Mouse (Mus musculus): ENCODE data around the gene Eif3d. TPM values are rescaled to one million over a fixed set of nuclear protein-coding genes. Genes with fewer than 3 reads are reported as not detected.
A peak's percentile ranks its signal among the peaks of the same experiment; 100 is the strongest.

Gene Eif3d
- polyA plus RNA-seq, 1 experiment from 2014 or later = 120 TPM

GRCm38 (mm10) chr15:77931689-77932016 is 39.0 kb downstream of the Eif3d start:
- no peak for DNase-seq (ENCODE audit: low spot score)
- H3K9me3 ChIP-seq (replicated peaks; ENCODE audit: low read length) = no peaks in the 10 kb centered on the region
- peaks cover 2% of the 10 kb centered on the region; the same call in 1 of the 2 replicates for H3K36me3 ChIP-seq (ENCODE audit: insufficient read depth, low read length)
- ATAC-seq (replicated peaks; ENCODE audit: low FRiP score, low read depth) = no peak
- H3K27me3 ChIP-seq (ENCODE audit: insufficient read depth, low read length) = no peaks in the 10 kb centered on the region
- no peak overlapping the region for H3K27ac ChIP-seq
- WGBS = 67% methylated on average over 6 of the region's 6 CpGs
- no peak overlapping the region for H3K4me3 ChIP-seq (replicated peaks; ENCODE audit: low read depth, low read length)
- no peak overlapping the region for H3K9ac ChIP-seq (ENCODE audit: low read depth, low read length)
- no peak overlapping the region for H3K4me2 ChIP-seq (ENCODE audit: low read length)
- no peak for TF ChIP-seq CTCF (IDR thresholded peaks at IDR 0.05; ENCODE audit: low read depth)
- H3K4me1 ChIP-seq (replicated peaks; ENCODE audit: insufficient read depth, low read length) = peaks cover 15% of the 10 kb centered on the region

- WGBS = 77% methylated on average over 6 of the region's 6 CpGs
- Histone ChIP-seq H3K9me3 (replicated peaks; ENCODE audit: low read length) (no peaks in the 10 kb centered on the region), H3K4me3 (replicated peaks; ENCODE audit: low read depth, low read length) (no peak overlapping the region), H3K4me1 (replicated peaks; ENCODE audit: insufficient read depth, low read length) (peaks cover 15% of the 10 kb centered on the region), H3K4me2 (ENCODE audit: low read length) (no peak overlapping the region), H3K36me3 (ENCODE audit: insufficient read depth, low read length) (peaks cover 4% of the 10 kb centered on the region; the same call in 1 of the 2 replicates), H3K27ac (no peak overlapping the region), H3K27me3 (ENCODE audit: insufficient read depth, low read length) (no peaks in the 10 kb centered on the region), H3K9ac (ENCODE audit: low read depth, low read length) (no peak overlapping the region)
- ATAC-seq (replicated peaks; ENCODE audit: low FRiP score, low read depth) = no peak
- DNase-seq (ENCODE audit: low spot score) = no peak
- TF ChIP-seq CTCF (IDR thresholded peaks at IDR 0.05; ENCODE audit: low read depth) = no peak
Observed at GRCm38 (mm10) chr15:77930986-77931688, 39.5 kb downstream of the Eif3d start.

GRCm38 (mm10) chr15:77929804-77930203 is 40.8 kb downstream of the Eif3d start:
- peak overlapping the region; percentile 77; the same call in 1 of the 2 replicates for H3K4me3 ChIP-seq (replicated peaks; ENCODE audit: low read depth, low read length)
- H3K27me3 ChIP-seq (ENCODE audit: insufficient read depth, low read length) = no peaks in the 10 kb centered on the region
- peaks cover 15% of the 10 kb centered on the region for H3K4me1 ChIP-seq (replicated peaks; ENCODE audit: insufficient read depth, low read length)
- peak overlapping the region; percentile 53; the same call in 1 of the 2 replicates for H3K9ac ChIP-seq (ENCODE audit: low read depth, low read length)
- no peak for ATAC-seq (replicated peaks; ENCODE audit: low FRiP score, low read depth)
- H3K9me3 ChIP-seq (replicated peaks; ENCODE audit: low read length) = no peaks in the 10 kb centered on the region
- no peak overlapping the region for H3K27ac ChIP-seq
- H3K4me2 ChIP-seq (ENCODE audit: low read length) = peak overlapping the region; percentile 75
- TF ChIP-seq CTCF (IDR thresholded peaks at IDR 0.05; ENCODE audit: low read depth) = no peak
- 48% methylated on average over 8 of the region's 8 CpGs for WGBS
- no peak for DNase-seq (ENCODE audit: low spot score)
- peaks cover 4% of the 10 kb centered on the region; the same call in 1 of the 2 replicates for H3K36me3 ChIP-seq (ENCODE audit: insufficient read depth, low read length)

- Histone ChIP-seq H3K36me3 (ENCODE audit: insufficient read depth, low read length) (peaks cover 13% of the 10 kb centered on the region), H3K4me2 (ENCODE audit: low read length) (peak within 1 kb of the TSS; percentile 75), H3K9ac (ENCODE audit: low read depth, low read length) (peak within 1 kb of the TSS; percentile 78), H3K4me3 (replicated peaks; ENCODE audit: low read depth, low read length) (peak within 1 kb of the TSS; percentile 77), H3K9me3 (replicated peaks; ENCODE audit: low read length) (no peaks in the 10 kb centered on the region), H3K4me1 (replicated peaks; ENCODE audit: insufficient read depth, low read length) (peaks cover 15% of the 10 kb centered on the region), H3K27me3 (ENCODE audit: insufficient read depth, low read length) (no peaks in the 10 kb centered on the region), H3K27ac (peak within 1 kb of the TSS; percentile 95)
- peak; percentile 100 for DNase-seq (ENCODE audit: low spot score)
- peak; percentile 95 for ATAC-seq (replicated peaks; ENCODE audit: low FRiP score, low read depth)
- WGBS = under 1% methylated on average over 34 of the region's 34 CpGs
- TF ChIP-seq CTCF (IDR thresholded peaks at IDR 0.05; ENCODE audit: low read depth) = peak; percentile 41
Observed at GRCm38 (mm10) chr15:77928673-77929331, 41.8 kb downstream of the Eif3d start, which contains the start of gene Txn2. Gene Txn2, minus strand, starts transcription at chr15:77929006.

GRCm38 (mm10) chr15:77928091-77928490 is 42.5 kb downstream of the Eif3d start:
- H3K27me3 ChIP-seq (ENCODE audit: insufficient read depth, low read length) = no peaks in the 10 kb centered on the region
- ATAC-seq (replicated peaks; ENCODE audit: low FRiP score, low read depth) (no peak), DNase-seq (ENCODE audit: low spot score) (no peak)
- H3K9ac ChIP-seq (ENCODE audit: low read depth, low read length) = peak overlapping the region; percentile 78
- H3K4me2 ChIP-seq (ENCODE audit: low read length) = peak overlapping the region; percentile 75
- peaks cover 14% of the 10 kb centered on the region for H3K36me3 ChIP-seq (ENCODE audit: insufficient read depth, low read length)
- peaks cover 13% of the 10 kb centered on the region for H3K4me1 ChIP-seq (replicated peaks; ENCODE audit: insufficient read depth, low read length)
- H3K27ac ChIP-seq = peak overlapping the region; percentile 95
- H3K4me3 ChIP-seq (replicated peaks; ENCODE audit: low read depth, low read length) = peak overlapping the region; percentile 77
- no peak for TF ChIP-seq CTCF (IDR thresholded peaks at IDR 0.05; ENCODE audit: low read depth)
- WGBS = 21% methylated on average over 4 of the region's 4 CpGs
- no peaks in the 10 kb centered on the region for H3K9me3 ChIP-seq (replicated peaks; ENCODE audit: low read length)

GRCm38 (mm10) chr15:77926921-77927320 is 43.7 kb downstream of the Eif3d start:
- H3K4me3 ChIP-seq (replicated peaks; ENCODE audit: low read depth, low read length) = no peak overlapping the region
- no peak overlapping the region for H3K4me2 ChIP-seq (ENCODE audit: low read length)
- no peaks in the 10 kb centered on the region for H3K9me3 ChIP-seq (replicated peaks; ENCODE audit: low read length)
- H3K27ac ChIP-seq = no peak overlapping the region
- no peak for TF ChIP-seq CTCF (IDR thresholded peaks at IDR 0.05; ENCODE audit: low read depth)
- H3K27me3 ChIP-seq (ENCODE audit: insufficient read depth, low read length) = no peaks in the 10 kb centered on the region
- DNase-seq (ENCODE audit: low spot score) = no peak
- no peak for ATAC-seq (replicated peaks; ENCODE audit: low FRiP score, low read depth)
- 91% methylated on average over 5 of the region's 5 CpGs for WGBS
- peaks cover 20% of the 10 kb centered on the region for H3K36me3 ChIP-seq (ENCODE audit: insufficient read depth, low read length)
- H3K4me1 ChIP-seq (replicated peaks; ENCODE audit: insufficient read depth, low read length) = peaks cover 13% of the 10 kb centered on the region
- H3K9ac ChIP-seq (ENCODE audit: low read depth, low read length) = no peak overlapping the region

Measured in kidney, postnatal 0 days (tissue).